Mouse (Mus musculus) gastrocnemius, adult 18-20 months (tissue): ENCODE data around the gene Wnt3. TPM values are rescaled to one million over a fixed set of nuclear protein-coding genes. Genes with fewer than 3 reads are reported as not detected.
"Not testable (repeated sequence)": the region's sequence is repeated elsewhere in the genome, so short reads cannot be mapped to it uniquely, and the experiment has no call there.

Experiments
- DNase-seq: peaks from one replicate; pipeline ENCODE4 v3.0.0; 2021; ENCODE audit warnings: low spot score
- long read RNA-seq, 2 experiments: library from polyadenylated mRNA; stranded (forward); transcript quantifications; one replicate each; pipeline ENCODE4 v2.0.0; 2021
- total RNA-seq, 2 experiments: library from RNA; stranded (reverse); gene quantifications; 2 replicates each; pipeline ENCODE4 v1.2.3; 2021

Wnt3 gene
- total RNA-seq: not detected
- long read RNA-seq, experiment 1: 0 reads
- long read RNA-seq, experiment 2: 0 reads

GRCm38 (mm10) chr11:103773387-103774227 lies at the start of gene Wnt3:
Gene Wnt3 (plus strand): TSS chr11:103774150.
- no peak for DNase-seq

DNA sequence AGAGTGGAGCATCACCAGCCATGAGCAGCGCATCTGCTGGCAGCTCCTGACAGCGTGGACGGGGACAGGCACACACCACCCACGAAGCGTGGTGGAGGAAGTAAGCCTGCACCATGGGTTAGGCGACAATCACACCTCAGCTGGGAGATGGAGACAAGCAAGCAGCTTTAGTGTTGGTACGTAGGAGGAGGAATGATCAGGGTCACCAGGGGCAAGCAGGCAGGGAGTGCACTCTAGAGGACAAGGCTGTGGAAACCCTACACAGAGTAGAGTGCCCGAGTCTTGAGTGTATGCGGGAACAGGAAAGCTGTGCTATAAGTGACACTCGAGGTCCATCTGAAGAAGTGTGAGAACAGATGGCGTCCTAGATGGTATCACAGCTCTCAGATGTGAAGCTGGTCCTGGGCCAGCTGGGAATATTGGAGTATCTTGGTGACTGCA lies 49.6 kb upstream of the Wnt3 start:
- DNase-seq: no peak

- no peak for DNase-seq
These were observed 44.5 kb upstream of the Wnt3 start for GRCm38 (mm10) chr11:103729282-103729985.

DNA sequence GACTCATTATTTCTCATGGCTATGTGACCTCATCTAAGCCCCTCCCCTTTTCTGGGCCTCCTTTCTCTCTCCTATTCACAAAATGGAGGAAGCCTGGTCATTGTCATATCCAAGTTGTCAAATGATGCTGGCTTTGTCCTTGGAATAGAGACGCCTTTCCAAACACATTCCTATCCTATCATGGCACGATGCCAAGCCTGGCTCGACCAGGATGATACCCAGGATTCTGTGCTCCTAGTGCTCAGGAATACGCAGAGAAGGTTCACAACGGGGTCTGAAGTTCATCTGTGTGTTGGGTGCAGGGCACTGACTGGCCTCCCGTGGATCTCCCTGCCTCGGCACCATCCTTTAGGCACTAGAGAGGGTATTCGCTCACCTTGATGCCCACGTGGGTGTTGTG lies 42.4 kb upstream of the Wnt3 start:
- no peak for DNase-seq

DNA sequence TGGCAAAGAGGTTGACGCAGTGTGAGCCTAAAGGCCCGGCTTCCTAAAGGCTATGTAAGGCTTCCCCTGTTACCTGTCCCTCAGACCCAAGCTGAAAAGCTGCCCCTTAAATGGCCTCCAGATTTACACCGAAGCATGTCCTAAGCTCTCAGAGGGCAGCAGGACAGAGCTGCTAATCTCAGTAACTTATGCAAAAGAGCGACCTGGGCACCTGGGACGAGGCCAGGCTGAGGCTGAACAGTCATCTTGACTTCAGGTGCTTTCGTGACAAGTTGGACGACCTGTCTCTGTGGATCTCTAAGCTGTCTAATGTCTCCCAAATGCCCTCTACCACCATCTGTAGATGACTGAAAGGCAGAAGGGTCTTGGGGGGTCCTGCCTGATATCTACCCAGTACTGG lies 41.6 kb upstream of the Wnt3 start:
- no peak for DNase-seq

- DNase-seq: no peak
These were observed 40.9 kb upstream of the Wnt3 start for GRCm38 (mm10) chr11:103733069-103733468.

DNA sequence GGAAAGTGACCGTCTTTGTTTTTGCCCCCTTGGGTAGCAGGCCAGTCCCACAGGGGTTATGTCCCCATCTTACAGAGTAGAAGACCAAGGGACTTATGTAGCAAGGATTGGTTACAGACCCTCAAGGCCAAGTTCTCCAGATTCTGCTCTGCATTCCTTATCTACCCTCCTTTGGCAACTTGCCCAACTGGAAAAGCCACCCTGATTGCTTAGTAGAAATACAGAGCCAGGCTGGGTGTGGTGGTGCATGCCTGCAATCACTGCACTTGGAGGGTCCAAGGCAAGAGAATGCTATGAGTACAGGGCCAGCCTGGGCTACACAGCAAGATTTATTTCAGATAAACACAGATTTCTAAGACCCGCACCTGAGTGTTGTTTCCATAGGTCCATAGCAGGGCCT lies 40.0 kb upstream of the Wnt3 start:
- no peak for DNase-seq

DNA sequence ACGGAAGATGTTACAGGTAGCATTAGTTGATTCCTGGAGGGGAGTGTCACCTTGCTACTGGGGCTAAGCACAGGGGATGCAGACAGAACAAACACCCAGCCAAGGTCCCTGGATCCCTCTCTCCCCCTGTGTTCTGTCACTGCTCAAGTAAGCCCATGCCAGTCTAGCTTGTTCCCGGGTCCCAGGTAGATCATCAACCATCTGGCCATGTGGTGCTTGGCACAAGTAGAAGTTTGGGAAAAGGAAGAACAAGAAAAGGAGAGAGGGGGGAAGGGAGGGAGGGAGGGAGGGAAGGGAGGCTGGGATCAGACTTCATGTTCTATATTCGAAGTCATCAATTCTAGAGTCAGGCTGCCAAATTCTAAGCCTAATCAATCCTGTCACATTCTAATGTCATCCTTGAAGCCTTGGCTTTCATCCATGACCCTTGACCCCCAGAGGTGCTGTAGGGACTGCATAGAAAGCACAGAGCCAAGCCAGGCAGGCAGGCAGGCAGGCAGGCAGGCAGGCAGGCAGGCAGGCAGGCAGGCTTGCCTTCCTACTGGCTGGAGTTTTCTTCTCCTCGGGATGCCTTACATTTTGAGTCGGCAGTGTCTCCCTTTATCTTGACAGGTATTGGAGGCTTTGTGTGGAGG lies 39.4 kb upstream of the Wnt3 start:
- no peak for DNase-seq

- DNase-seq: no peak
These were observed 38.7 kb upstream of the Wnt3 start for GRCm38 (mm10) chr11:103735046-103735781.

DNA sequence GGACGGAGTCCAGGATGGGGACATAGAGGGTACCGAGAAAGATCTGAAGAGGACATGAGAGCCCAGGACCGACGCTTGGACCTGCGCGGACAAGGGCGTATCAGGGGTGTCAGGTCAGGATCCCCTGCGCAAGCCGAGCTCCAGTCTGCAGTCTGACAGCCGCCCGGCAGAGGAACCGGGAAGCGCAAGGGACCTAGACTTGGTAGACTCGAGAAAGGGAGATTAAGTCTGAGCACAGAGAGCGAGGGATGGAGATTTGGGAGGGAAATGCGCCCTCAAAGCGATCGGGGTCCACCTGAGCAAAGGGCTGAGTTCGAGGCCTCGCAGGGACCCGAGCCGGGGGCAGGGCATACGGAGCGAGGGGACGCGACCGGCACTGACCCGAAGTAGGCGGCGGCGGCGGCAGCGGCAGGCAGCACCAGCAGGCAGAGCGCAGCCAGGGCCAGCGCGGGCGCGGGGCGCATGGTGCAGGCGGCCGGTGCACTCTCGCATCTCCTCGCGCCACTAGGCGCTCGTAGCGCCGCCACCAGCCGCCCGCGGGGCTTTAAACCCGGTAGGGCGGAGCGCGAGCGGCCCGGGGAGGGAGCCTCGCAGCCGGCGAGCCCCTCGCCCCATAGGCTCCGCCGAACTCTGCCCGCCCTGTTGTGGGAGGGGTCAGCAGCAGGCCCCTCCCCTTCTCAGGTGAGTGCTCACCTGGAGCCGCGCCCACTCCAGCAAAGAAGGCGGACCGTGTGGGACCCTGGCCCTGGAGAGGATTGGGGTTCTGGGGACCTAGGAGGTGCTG lies 24.5 kb upstream of the Wnt3 start, which contains the start of gene Wnt9b:
Wnt9b (minus strand) TSS at position 516 of the 784 bp plus-strand sequence.
- no peak for DNase-seq

DNA sequence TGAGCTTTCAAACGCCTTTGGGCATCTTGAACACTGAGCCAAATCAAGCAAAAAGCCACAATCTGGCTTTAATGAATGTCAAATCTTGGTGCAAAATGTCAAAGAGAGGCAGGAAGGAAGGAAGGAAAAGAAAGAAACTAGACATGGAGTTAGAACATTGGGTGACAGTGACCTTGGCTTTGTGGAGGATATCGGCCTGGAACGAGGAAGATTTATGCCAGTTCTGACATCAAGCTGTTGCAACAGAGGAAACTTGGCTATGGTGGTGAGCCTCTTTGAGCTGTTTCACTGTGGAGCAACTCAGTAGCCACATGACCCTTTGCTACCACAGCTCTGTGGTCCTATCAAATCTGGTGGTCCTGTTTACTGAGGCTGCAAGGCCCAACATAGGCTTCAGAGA lies 23.3 kb upstream of the Wnt3 start:
- DNase-seq: no peak

- no peak for DNase-seq
These were observed 15.9 kb upstream of the Wnt3 start for GRCm38 (mm10) chr11:103758054-103758453.

GRCm38 (mm10) chr11:103758706-103759105 lies 15.2 kb upstream of the Wnt3 start:
- peak; percentile 36 for DNase-seq

GRCm38 (mm10) chr11:103760101-103760500 lies 13.8 kb upstream of the Wnt3 start:
- no peak for DNase-seq

GRCm38 (mm10) chr11:103760891-103761290 lies 13.1 kb upstream of the Wnt3 start:
- not testable (repeated sequence) for DNase-seq

- peak; percentile 45 for DNase-seq
These were observed 10.4 kb upstream of the Wnt3 start for GRCm38 (mm10) chr11:103763410-103764163.

DNA sequence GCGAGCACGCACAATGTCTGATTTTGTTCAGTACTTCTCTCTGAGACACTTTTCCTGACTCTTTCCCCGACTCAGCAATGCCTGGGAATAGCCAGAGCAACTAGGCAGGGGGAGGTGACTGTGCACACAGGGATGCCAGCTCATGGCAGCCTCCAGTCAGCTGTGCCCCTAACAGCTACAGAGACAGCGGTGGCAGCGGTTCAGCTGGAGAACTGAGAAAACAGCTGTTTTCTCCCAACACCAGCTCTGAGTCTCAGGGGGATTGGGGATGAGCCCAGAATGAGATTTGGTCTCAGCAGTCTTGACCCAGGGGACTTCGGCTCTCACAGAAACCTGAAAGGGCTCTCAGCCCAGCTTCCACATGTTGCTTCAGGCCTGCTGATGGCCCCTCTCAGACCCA lies 9.3 kb upstream of the Wnt3 start:
- no peak for DNase-seq

GRCm38 (mm10) chr11:103765556-103766011 lies 8.4 kb upstream of the Wnt3 start:
- DNase-seq: no peak

GRCm38 (mm10) chr11:103771160-103771817 lies 2.7 kb upstream of the Wnt3 start:
- no peak for DNase-seq
